Mouse (Mus musculus) embryonic facial prominence, embryonic 14.5 days (tissue): ENCODE measurements around the gene Arhgef9. TPM values are rescaled to one million over a fixed set of nuclear protein-coding genes. Genes with fewer than 3 reads are reported as not detected.
A peak's percentile ranks its signal among the peaks of the same experiment; 100 is the strongest.

ENCODE experiments used
- ATAC-seq: fragments of 200-750 bp; cut with Nextera tagmentation; 2 replicates; pipeline ENCODE4 v1.8.0; 2017; ENCODE audit warnings: low read depth, moderate number of reproducible peaks, moderate TSS enrichment
- DNase-seq: peaks from one replicate; pipeline ENCODE4 v3.0.0-alpha.2; 2015; ENCODE audit warnings: low spot score
- H3K27ac ChIP-seq: fragments of 300-500 bp; sonication (generic); replicated peaks from 2 replicates; pipeline ENCODE4 v1.5.1; 2014; ENCODE audit warnings: low read depth, mild to moderate bottlenecking, low read length, moderate library complexity
- H3K27me3 ChIP-seq: fragments of 300-500 bp; sonication (generic); replicated peaks from 2 replicates; pipeline ENCODE4 v1.6.1; 2014; ENCODE audit warnings: low read length; ENCODE audit not compliant: control insufficient read depth, insufficient read depth
- H3K36me3 ChIP-seq: fragments of 300-500 bp; sonication (generic); 2 replicates; pipeline ENCODE4 v1.6.1; 2014; ENCODE audit warnings: low read length, mixed read lengths; ENCODE audit not compliant: control insufficient read depth, insufficient read depth
- H3K4me1 ChIP-seq: fragments of 300-500 bp; sonication (generic); 2 replicates; pipeline ENCODE4 v1.6.1; 2014; ENCODE audit warnings: antibody characterized with exemption, low read length; ENCODE audit not compliant: control insufficient read depth, insufficient read depth
- H3K4me2 ChIP-seq: fragments of 300-500 bp; sonication (generic); 2 replicates; pipeline ENCODE4 v1.6.1; 2014; ENCODE audit warnings: low read depth, mild to moderate bottlenecking, low read length, moderate library complexity, mixed read lengths
- H3K4me3 ChIP-seq: fragments of 300-500 bp; sonication (generic); 2 replicates; pipeline ENCODE4 v1.5.1; 2014; ENCODE audit warnings: low read depth, mild to moderate bottlenecking, low read length
- H3K9ac ChIP-seq: fragments of 300-500 bp; sonication (generic); 2 replicates; pipeline ENCODE4 v1.6.1; 2014; ENCODE audit warnings: low read depth, mild to moderate bottlenecking, low read length, moderate library complexity, mixed read lengths
- H3K9me3 ChIP-seq: fragments of 300-500 bp; sonication (generic); 2 replicates; pipeline ENCODE4 v1.6.1; 2016; ENCODE audit warnings: low read length; ENCODE audit not compliant: control insufficient read depth
- WGBS: fragments of 180-500 bp; shearing (Covaris S2); extraction: QIAGEN DNeasy Blood & Tissue Kit; methylation state at CpG from one replicate; pipeline ENCODE4 v1.1.7; 2014; 5-methylcytosine and 5-hydroxymethylcytosine counted together
- polyA plus RNA-seq: library from polyadenylated mRNA; unstranded; fragments of >200 nt; fragmentation: Nextera tagmentation; extraction: Ambion mirVana; gene quantifications from 2 replicates; pipeline ENCODE4 v1.2.1, GENCODE M21; 2014

Gene Arhgef9
- polyA plus RNA-seq, 1 experiment from 2014 or later, result 15.7 TPM

DNA sequence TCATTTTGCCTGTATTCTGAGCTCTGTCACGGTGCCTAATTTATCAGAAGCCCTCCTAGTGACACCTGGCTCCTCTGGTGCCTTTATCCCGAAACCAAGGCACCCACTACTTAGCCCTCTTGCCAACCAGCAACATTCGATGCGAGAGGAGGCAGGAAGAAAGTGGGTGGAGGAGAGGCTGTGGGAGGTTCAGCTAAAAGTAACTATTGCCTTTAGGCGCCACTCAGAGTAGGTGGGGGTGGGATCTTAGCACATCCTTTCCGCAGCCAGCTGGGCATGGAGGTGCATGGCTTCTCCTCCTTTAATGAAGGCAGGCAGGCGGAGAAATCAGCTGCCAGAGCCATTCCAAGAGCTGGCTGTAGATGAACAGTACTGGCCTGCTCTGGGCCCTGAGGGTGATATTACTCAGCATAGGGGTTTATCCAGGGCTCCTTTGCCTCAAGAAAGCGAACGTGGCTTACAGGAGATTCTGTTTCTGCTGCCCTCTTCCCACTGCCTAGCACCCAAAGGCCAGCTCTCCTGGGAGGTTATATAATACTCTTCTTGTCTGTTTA lies 39.7 kb downstream of the Arhgef9 start:
- Histone ChIP-seq H3K9ac (no peak overlapping the region), H3K27me3 (peaks cover 9% of the 10 kb centered on the region; the same call in 1 of the 2 replicates), H3K9me3 (no peaks in the 10 kb centered on the region), H3K4me3 (no peak overlapping the region), H3K4me2 (no peak overlapping the region), H3K4me1 (no peaks in the 10 kb centered on the region), H3K36me3 (no peaks in the 10 kb centered on the region), H3K27ac (no peak overlapping the region)
- WGBS, result 35% methylated on average over 9 of the region's 9 CpGs
- DNase-seq (no peak), ATAC-seq (no peak)

DNA sequence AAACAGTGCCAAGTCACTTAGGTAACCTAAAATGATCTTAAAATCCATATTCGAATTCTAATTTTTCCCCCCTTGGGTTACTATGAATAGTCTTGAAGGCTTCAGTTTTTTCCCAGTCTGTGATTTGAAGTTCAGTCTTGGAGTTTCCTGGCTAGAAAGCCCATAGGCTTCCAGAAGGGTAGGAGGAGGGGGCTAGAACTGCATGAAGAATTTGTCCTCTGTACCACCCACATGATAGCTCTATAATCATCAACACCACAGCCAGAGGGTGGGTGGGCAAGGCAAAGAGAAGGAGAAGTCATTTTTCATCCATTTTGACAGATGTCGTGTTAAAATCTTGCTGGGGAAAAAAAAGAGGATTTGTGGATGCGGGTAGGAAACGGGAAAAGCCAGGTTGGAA lies 58.0 kb downstream of the Arhgef9 start:
- Histone ChIP-seq H3K9me3 (no peaks in the 10 kb centered on the region), H3K27ac (no peak overlapping the region), H3K36me3 (no peaks in the 10 kb centered on the region), H3K4me1 (no peaks in the 10 kb centered on the region), H3K4me3 (no peak overlapping the region), H3K4me2 (no peak overlapping the region), H3K9ac (no peak overlapping the region), H3K27me3 (peaks cover 13% of the 10 kb centered on the region)
- DNase-seq (no peak), ATAC-seq (no peak)
- 78% methylated on average over 4 of the region's 4 CpGs for WGBS

DNA sequence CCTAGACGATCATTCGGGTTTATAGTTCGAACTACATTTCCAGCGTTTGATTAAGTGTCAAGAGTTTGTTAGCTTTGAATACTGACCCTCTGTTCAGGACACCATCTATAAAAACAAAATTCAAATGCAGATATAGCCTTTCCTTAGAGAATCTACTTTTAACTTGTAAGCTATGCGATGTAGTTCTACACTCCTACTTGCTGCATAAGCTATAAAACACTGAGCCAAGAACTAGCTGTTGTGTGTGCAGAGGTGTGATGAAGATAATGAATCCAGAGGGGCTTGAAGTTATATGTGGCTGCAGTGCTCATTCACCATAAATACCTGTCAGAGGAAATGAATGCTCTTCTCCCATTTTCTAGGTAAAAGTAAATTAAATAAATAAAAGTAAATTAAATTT lies 63.2 kb downstream of the Arhgef9 start:
- ATAC-seq (no peak), DNase-seq (no peak)
- WGBS, result 87% methylated on average over 5 of the region's 5 CpGs
- Histone ChIP-seq H3K9ac (no peak overlapping the region), H3K27me3 (peaks cover 13% of the 10 kb centered on the region), H3K27ac (no peak overlapping the region), H3K9me3 (no peaks in the 10 kb centered on the region), H3K4me2 (no peak overlapping the region), H3K36me3 (no peaks in the 10 kb centered on the region), H3K4me1 (no peaks in the 10 kb centered on the region), H3K4me3 (no peak overlapping the region)

DNA sequence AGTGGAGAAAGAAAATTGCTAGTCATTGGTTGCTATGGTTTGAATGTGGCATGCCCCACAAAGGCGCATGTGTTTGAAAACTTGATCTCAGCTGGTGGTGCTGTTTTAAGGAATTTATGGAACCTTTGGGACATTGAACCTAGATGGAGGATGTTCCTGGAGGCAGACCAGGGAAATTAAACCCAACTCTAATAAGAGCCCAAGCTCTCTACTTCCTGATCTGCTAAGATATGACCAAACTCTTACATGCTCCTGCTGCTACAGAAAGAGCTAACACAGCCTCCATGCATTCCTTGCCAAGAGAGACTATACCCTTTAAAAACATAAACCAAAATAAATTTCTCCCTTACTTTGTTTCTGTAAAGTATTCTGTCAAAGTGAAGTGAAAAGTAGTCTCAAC lies 63.7 kb downstream of the Arhgef9 start:
- Histone ChIP-seq H3K4me3 (no peak overlapping the region), H3K9me3 (no peaks in the 10 kb centered on the region), H3K4me1 (no peaks in the 10 kb centered on the region), H3K36me3 (no peaks in the 10 kb centered on the region), H3K27ac (no peak overlapping the region), H3K9ac (no peak overlapping the region), H3K27me3 (peaks cover 13% of the 10 kb centered on the region), H3K4me2 (no peak overlapping the region)
- WGBS, result 92% methylated on average over 1 of the region's 1 CpGs
- DNase-seq (peak; percentile 2), ATAC-seq (no peak)

DNA sequence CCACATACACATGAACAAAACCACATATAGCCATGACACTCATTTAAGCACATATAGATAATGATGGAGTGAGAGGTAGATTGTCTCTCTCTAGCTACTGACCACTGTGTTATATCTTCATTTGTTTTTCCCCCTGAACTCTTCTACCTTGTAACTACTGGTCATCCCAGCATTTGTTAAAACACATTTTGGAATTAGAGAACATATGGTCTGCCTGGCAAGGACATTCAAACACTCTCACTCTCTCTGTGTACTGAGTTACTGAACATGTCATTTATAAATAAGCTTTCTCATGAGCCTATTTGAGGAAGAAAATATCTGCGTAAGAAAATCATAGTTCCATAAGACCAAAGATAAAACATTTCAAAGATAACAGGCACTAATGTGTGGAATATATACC lies 64.9 kb downstream of the Arhgef9 start:
- Histone ChIP-seq H3K9ac (no peak overlapping the region), H3K4me3 (no peak overlapping the region), H3K9me3 (no peaks in the 10 kb centered on the region), H3K4me2 (no peak overlapping the region), H3K4me1 (no peaks in the 10 kb centered on the region), H3K36me3 (no peaks in the 10 kb centered on the region), H3K27ac (no peak overlapping the region), H3K27me3 (peaks cover 6% of the 10 kb centered on the region)
- no peak for ATAC-seq
- no peak for DNase-seq
- 84% methylated on average over 1 of the region's 1 CpGs for WGBS

DNA sequence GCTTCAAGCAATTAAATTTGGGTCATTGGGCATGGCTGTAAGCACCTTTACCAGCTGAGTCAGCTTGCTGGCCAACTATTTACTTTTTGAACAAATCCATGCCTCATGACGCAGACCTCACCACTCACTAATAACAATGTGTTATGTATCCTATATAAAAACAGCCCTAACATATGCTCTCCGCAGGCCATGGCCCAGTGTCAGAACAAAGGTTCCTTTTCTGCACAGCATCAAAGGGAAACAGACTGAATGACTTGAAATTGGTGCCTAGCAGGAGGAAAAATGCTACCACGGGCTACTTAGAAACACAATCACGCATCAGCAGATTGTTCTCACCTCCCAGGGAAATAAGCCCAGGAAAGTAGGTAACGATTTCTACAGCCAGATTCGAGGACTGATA lies 73.2 kb downstream of the Arhgef9 start:
- no peak overlapping the region for H3K27ac ChIP-seq
- H3K4me1 ChIP-seq, result no peaks in the 10 kb centered on the region
- H3K9ac ChIP-seq, result no peak overlapping the region
- no peaks in the 10 kb centered on the region for H3K9me3 ChIP-seq
- 62% methylated on average over 6 of the region's 6 CpGs for WGBS
- H3K4me3 ChIP-seq, result no peak overlapping the region
- no peaks in the 10 kb centered on the region; the same call in 1 of the 2 replicates for H3K27me3 ChIP-seq
- DNase-seq (no peak), ATAC-seq (no peak)
- H3K36me3 ChIP-seq, result no peaks in the 10 kb centered on the region
- H3K4me2 ChIP-seq, result no peak overlapping the region

DNA sequence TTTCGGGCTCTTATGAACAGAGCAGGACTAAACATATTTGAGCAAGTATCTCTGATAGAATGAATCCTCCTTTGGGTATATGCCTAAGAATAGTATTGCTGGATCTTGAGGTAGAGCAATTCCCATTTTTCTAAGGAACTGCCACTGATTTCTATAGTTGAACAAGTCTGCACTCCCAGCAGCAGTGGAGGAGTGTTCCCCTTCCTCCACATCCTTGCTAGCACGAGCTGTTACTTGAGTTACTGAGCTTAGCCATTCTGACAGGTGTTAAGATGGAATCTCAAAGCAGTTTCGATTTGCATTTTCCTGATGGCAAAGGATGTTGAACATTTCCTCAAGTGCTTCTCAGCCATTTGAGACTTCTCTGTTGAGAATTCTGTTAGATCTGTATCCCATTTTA lies 92.3 kb downstream of the Arhgef9 start:
- ATAC-seq (no peak), DNase-seq (no peak)
- H3K9me3 ChIP-seq, result no peaks in the 10 kb centered on the region
- no peaks in the 10 kb centered on the region for H3K36me3 ChIP-seq
- H3K9ac ChIP-seq, result no peak overlapping the region
- no peaks in the 10 kb centered on the region for H3K27me3 ChIP-seq
- H3K4me1 ChIP-seq, result no peaks in the 10 kb centered on the region
- no peak overlapping the region for H3K4me2 ChIP-seq
- no peak overlapping the region for H3K4me3 ChIP-seq
- WGBS, result 69% methylated on average over 3 of the region's 3 CpGs
- H3K27ac ChIP-seq, result no peak overlapping the region

DNA sequence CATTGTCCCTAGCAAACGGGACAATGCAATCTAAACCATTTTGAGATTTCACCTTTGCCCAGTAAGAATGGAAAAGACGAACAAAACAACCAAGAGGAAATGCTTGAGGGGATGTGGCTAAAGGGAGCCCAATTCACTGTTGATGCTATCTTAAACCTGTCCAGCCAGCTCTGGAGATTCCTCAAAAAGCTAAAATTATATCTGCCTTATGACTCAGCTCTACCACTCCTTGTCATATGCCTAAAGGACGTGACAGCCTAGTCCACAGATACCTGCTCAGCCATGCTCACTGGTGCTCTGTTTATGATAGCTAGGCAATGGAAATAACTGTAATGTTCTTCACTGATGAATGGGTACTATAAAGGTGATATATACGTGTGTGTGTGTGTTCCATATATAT lies 109.0 kb downstream of the Arhgef9 start:
- Histone ChIP-seq H3K4me3 (no peak overlapping the region), H3K9ac (no peak overlapping the region), H3K36me3 (no peaks in the 10 kb centered on the region), H3K27me3 (no peaks in the 10 kb centered on the region), H3K9me3 (no peaks in the 10 kb centered on the region), H3K4me1 (no peaks in the 10 kb centered on the region), H3K4me2 (no peak overlapping the region), H3K27ac (no peak overlapping the region)
- DNase-seq, result no peak
- 61% methylated on average over 4 of the region's 4 CpGs for WGBS
- ATAC-seq, result no peak

DNA sequence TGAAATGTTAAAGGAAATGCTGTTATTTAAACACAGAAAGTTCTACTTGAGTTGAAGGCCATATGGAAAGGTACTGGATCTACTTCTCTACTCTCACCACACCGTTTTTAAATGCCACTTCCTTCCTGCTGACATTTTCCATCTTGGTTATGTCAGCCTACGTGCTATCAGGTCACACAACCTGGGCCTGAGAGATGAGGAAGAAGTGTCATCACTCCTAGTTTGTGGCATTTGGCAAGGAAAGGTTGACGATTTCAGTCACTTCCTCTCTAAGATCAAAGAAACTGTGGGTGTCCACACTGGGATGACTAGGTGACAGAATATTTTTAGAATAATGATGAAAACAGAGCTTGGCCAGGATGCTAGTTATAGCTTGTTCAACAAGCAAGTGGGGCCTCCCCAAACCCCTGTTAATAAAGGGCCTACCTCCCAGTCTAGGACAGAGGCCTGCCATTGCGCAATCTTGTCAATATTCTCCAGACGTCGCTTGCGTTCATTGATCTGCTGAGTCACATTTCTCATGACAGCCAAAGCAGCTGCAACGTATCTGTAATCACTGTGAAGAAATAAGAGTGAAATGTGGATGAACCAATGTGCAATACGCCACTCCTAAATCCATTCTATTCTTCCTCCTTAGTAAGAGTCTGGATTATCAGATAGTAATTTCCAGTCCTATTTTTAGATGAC lies 119.5 kb downstream of the Arhgef9 start:
- Histone ChIP-seq H3K9me3 (no peaks in the 10 kb centered on the region), H3K9ac (no peak overlapping the region), H3K4me2 (no peak overlapping the region), H3K27me3 (no peaks in the 10 kb centered on the region; the same call in 1 of the 2 replicates), H3K4me1 (no peaks in the 10 kb centered on the region), H3K27ac (no peak overlapping the region), H3K36me3 (no peaks in the 10 kb centered on the region), H3K4me3 (no peak overlapping the region)
- WGBS, result 87% methylated on average over 9 of the region's 9 CpGs
- no peak for ATAC-seq
- DNase-seq, result no peak
